Mouse (Mus musculus): ENCODE measurements at regions not wholly inside any gene's neighbourhood (a gene's known extent, or its start where the extent isn't known, plus 50 kb on each side); places are given as distances from the start of the nearest gene placed in this dataset.

- no peak for DNase-seq (ENCODE audit: low spot score)
Observed at GRCm38 (mm10) chr13:100893096-100893495, 59.9 kb upstream of the Slc30a5 start.

GRCm38 (mm10) chr13:100892647-100893071 is 59.4 kb upstream of the Slc30a5 start:
- no peak for DNase-seq (ENCODE audit: low spot score)

GRCm38 (mm10) chr13:100892204-100892603 is 59.0 kb upstream of the Slc30a5 start:
- DNase-seq (ENCODE audit: low spot score): peak; percentile 87

GRCm38 (mm10) chr13:100890457-100890856 is 57.2 kb upstream of the Slc30a5 start:
- no peak for DNase-seq (ENCODE audit: low spot score)

- no peak for DNase-seq (ENCODE audit: low spot score)
Observed at GRCm38 (mm10) chr13:100888481-100888880, 55.3 kb upstream of the Slc30a5 start.

GRCm38 (mm10) chr13:100883711-100884110 is 50.5 kb upstream of the Slc30a5 start:
- no peak for DNase-seq (ENCODE audit: low spot score)
